Mouse (Mus musculus) adrenal gland, postnatal 14 days (tissue): Measurements from ENCODE around the gene Gzmm. TPM values are rescaled to one million over a fixed set of nuclear protein-coding genes. Genes with fewer than 3 reads are reported as not detected.

Experiments used
- DNase-seq: peaks from one replicate; pipeline ENCODE4 v3.0.0; 2021; ENCODE audit warnings: mixed read lengths
- total RNA-seq: library from RNA; stranded (reverse); gene quantifications from 2 replicates; pipeline ENCODE4 v1.2.3, GENCODE M21; 2021

Gene Gzmm
- total RNA-seq, 1 experiment from 2014 or later: 0.89 TPM

DNA sequence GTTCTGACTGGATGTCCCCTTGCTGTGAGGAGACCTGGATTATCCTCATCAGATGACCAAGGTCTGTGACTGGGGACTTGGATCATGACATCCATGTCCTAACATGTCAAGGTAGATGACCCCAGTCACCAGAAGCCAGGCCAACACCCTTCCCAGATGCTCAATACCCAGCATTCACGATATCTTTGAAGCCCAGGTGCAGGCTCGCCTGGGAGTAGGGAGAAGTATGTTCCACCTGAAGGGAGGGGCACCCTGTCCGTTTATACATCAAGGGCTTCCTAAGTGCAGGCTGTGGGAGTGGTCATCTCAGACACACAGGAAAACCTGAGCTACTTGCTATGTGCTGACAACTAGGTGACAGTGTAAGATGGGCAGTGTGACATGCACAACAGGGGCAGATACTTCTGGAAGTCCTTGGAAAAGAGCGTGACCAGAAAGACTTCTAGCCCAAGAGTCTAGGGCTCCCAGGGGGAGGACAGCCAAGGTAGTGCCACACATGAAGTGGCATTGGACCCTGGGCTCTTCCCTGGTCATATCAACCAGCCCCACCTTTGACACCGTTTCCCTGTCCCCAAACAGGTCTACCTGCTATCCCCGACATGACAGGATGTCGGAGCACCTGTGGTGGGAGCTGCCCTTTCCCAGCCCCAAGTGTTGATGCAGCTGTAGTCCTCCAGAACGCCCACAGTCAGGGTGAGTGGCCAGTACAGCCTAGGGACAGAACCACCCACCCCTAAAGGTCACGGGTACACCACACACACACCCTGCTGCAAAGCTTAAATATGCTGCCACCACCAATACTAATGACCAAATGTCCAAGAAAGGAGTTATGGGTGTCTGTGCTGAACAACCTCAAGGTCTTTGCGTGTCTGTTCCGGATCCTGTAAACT lies 8.0 kb upstream of the Gzmm start:
- peak; percentile 60 for DNase-seq

DNA sequence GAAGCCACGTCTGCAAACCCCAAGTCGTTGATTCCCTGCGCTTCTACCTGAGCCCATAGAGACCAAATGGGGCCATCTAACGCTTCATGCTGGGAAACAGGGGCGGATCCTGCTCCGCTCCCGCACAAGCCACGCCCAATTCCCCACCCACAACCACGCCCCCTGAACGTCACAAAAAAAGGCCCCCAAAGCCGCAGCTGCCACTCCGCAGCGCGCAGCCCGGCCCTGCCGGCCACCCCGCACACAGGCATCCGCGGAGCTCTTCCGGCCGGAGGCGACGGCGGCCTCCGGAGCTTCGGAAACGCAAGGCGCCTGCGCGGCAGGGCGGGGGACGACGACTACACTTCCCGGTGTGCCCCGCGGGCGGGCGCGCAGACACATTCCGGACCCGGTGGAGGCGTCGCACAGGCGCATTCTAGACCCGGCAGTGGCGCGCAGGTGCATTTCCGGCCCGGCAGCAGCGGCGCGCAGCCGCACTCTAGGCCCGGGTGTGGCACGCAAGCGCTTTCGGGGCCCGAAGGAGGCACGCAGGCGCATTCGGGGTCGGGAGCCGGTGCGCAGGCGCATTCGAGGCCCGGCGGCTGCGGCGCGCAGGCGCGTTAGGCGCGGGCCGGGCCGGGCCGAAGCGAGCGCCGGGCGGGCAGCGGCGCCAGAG lies 7.1 kb upstream of the Gzmm start, which contains the start of gene Cdc34:
Gene Cdc34, plus strand, starts transcription at position 605 of the 655 bp plus-strand sequence.
- DNase-seq: peak; percentile 99

DNA sequence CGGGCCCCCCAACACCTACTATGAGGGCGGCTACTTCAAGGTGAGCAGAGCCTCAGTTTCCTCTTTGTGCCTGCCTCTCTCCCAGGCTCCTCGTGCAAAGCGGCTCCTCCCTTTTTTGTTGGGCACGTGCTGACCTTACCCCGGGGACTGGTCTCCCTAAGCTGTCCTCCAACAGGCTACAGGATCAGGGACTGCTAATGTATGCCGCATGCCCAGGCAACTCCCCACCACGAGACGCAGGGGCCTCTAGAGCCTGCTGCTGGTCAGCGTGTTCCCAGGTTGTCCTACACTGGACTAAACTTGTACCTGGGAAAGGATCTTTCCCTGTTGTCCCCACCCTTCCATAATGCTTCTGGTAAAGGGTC lies 6.3 kb upstream of the Gzmm start:
- peak; percentile 55 for DNase-seq

- DNase-seq: peak; percentile 74
These were observed 5.8 kb upstream of the Gzmm start for GRCm38 (mm10) chr10:79682916-79683582.

DNA sequence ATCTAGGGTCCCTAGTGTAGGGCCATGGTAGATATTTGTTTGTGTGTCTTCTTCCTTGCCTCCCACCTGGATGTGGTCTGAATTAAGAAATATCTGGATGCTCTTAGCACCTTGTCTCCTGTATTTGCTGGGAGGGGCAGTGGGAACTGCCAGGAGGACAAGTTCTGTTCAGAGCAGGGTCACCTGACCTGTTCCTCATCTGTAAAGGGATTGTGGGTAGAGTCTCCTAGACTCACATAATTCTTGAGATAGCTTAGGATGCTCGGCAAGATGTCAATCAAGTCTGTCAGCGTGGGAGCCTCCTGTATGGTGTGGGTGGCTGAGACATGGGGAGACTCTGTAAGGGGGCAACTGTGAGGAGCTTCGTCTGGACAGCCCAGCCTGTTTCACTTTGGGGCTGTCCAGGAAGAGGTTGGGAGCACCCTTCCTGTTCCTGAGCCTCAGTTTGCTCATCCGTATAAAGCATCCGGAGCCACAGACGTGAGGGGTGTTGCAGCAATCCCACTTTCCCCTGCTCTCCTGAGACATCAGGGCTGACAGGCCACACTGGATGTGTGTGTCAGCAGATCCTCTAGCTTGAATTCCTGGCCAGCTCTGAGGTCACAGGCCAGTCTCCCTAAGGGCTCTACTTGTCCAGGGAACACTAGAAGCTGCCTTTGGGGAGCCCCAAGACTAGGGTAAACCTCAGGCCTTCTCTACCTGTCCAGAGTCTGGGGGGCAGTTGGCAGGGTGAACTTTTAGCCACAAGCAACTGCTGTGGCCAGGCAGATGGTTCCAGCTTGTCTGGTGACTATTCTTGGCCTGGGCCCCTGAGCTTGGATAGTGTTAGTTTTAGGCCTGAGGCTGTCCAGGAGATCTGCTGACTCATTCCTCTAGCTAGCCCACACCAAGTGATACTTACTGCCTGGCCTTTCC lies 4.8 kb upstream of the Gzmm start:
- peak; percentile 43 for DNase-seq

DNA sequence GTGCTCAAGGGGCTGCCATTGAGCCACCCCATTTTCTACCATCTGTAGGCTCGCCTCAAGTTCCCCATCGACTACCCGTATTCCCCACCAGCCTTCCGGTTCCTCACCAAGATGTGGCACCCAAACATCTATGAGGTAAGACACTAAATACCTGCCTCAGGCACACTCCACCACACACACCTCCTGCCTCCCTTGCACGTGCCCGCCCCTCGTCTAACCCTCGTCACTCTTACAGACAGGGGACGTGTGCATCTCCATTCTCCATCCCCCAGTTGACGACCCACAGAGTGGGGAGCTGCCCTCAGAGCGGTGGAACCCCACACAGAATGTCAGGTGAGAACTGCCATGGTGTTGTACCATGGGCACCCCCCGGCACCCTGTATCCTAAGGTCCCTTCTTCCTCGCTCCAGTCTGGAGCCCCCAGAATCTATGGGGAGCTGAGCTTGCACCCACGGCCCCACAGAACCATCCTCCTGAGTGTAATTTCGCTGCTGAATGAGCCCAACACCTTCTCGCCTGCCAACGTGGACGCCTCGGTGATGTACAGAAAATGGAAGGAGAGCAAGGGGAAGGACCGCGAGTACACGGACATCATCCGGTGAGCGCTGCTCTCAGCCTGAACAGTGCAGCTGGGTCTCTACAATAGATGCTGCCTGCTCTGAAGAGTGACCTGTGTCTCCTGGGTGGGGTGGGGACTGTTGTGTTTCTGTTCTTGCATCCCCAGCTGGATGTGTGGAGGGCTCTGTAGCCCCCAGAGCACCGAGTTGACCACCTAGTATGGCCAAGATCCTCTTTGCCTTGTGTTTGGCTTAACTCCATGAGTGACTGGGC lies 3.8 kb upstream of the Gzmm start:
- DNase-seq: peak; percentile 7

DNA sequence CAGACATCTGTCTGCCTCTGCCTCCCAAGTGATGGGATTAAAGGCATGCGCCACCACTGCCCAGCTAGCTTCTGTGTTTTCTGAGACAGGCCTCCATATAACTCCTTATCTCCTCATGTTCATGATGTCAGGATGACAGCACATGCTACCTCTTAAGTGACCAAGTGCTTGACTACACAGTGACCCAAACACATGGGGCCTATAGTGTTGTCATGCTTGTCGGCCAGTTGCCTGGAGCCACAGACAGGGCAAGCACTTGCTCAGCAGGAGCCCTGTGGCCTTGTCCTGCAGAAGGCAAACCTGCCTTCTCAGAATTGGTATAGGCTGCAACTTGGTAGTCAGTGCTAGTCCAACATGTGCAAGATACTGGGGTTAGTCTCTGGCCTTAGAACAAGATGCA lies 2.6 kb upstream of the Gzmm start:
- peak; percentile 3 for DNase-seq

DNA sequence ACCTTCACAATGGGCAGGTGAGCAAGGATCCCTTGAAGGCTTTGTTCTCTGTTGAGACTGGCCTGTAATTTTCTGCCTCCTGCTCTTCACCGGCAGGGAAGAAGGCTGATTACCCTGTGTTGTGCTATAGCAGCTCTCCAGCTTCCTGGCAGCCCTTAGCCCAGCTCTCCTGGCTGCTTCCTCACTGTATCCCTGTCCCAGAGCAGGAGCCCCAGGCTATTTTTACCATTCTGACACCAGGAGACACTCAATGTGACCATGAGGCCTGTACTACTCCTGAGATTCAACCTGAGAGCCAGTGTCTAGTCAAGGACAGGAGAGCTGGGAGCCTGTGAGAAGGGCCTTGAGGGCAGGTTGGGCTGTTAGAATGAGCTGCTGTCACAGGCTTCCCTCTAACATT lies 2.1 kb upstream of the Gzmm start:
- DNase-seq: peak; percentile 21

DNA sequence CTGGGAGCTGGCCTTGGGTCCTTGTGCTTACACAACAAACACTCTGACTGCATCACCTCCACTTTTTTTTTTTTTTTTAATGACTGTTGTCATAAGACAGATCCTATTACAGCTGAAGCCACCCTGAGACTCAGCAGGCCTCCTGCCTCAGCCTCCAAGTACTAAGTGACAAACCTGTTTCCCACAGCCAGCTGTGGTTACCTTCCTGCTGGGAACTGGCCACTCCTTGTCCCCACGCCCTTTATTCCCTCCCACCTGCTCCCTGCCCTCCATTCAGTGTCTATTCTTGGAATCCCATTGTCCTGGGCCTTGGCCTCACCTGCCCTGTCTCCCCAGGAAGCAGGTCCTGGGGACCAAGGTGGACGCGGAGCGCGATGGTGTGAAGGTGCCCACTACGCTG lies 1.3 kb upstream of the Gzmm start:
- no peak for DNase-seq

DNA sequence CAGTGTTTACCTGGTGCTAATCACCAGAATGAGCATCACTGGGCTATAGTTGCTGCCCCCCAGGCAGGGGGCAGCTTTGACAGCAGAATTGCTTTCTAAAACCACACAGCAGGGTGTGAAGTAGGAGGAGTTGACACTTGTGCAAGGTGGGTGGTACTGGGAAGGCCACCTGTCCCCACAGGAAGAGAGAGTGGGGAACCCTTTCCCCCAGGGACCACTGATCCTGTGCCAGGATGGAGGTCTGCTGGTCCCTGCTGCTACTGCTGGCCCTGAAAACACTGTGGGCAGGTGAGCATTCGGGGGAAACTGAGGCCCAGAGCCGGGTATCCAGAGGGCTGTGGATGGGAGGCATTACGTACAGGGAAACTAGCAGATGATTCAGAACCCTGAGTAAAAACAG lies 358 bp downstream of the Gzmm start:
- peak; percentile 24 for DNase-seq

- DNase-seq: peak; percentile 9
These were observed 3.2 kb downstream of the Gzmm start for GRCm38 (mm10) chr10:79691986-79692548.

GRCm38 (mm10) chr10:79693580-79694378 lies 5.0 kb downstream of the Gzmm start:
- DNase-seq: peak; percentile 4

- no peak for DNase-seq
These were observed 5.5 kb downstream of the Gzmm start for GRCm38 (mm10) chr10:79694379-79694655.

GRCm38 (mm10) chr10:79695231-79696128 lies 6.7 kb downstream of the Gzmm start:
- DNase-seq: peak; percentile 90

- peak; percentile 19 for DNase-seq
These were observed 7.4 kb downstream of the Gzmm start for GRCm38 (mm10) chr10:79696129-79696651.

- no peak for DNase-seq
These were observed 9.1 kb downstream of the Gzmm start for GRCm38 (mm10) chr10:79697916-79698315.

DNA sequence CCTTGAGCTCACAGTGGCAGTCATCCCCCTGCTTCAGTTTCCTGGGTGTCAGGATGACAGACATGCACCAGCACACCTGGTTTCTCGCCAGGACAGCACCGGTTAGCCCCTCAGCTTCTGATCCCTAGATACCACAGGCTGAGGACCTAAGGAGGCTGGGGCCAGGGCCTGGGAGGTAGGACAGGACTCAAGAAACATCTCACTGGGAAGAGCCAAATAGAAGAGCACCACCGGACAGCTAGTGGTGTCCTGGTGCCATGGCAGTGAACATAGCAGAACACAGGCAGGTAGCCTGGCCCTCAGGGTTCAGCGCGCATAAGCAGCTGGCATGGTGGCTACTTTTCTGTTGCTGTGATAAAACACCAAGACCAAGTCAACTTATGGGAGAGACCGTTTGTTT lies 9.6 kb downstream of the Gzmm start:
- no peak for DNase-seq

- peak; percentile 9 for DNase-seq
These were observed 11.9 kb downstream of the Gzmm start for GRCm38 (mm10) chr10:79700676-79701075.
